ENCODE assay signal across 22 mouse cellular contexts in the genomic region with DNA sequence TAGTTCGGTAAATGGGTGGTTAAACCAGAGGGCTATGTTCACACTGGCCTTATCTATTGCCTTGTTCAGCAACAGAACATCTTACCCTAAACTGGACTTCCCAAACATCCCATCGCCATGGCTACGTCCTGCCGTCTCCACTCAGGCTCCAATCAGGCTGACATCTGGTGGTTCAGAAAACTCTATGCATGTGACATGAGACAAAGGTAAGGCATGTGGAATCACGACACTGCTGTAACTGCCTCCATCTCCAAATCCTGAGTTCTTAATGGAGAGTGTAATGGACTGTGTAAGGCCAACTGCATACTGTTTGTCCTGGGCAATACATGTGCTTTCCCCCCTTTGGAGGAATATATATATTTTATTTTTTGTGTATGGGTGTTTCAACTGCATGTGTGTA.
A peak's percentile ranks its signal among the peaks of the same experiment; 100 is the strongest.
DNase-seq lines count a peak whose midpoint lies in the region; ATAC-seq and TF ChIP-seq lines count a peak whose summit lies in the region.
"Had no signal": no experiment of that assay in that cellular context is flagged by ENCODE, and none has a peak within 500 bp of the region (broad histone marks: within the 10 kb centered on the region; RNA-seq: fewer than 3 reads in every experiment).

No protein-coding gene starts in this region.

- H3K4me3 ChIP-seq in forebrain, embryonic 10.5 days, result no peak overlapping the region
- H3K4me3 ChIP-seq in forebrain, embryonic 14.5 days (ENCODE audit: low read depth, low read length), result no peak overlapping the region
- no peak overlapping the region for H3K4me3 ChIP-seq in limb, embryonic 15.5 days
- no peak overlapping the region for H3K4me3 ChIP-seq in lung, postnatal 0 days (ENCODE audit: low read depth, low read length)
- H3K4me3 ChIP-seq: heart, embryonic 13.5 days; hindbrain, embryonic 13.5 days; intestine, embryonic 15.5 days; neural tube, embryonic 12.5 days had no signal

- H3K36me3 ChIP-seq in forebrain, embryonic 10.5 days (replicated peaks), result no peaks in the 10 kb centered on the region
- H3K36me3 ChIP-seq in forebrain, embryonic 14.5 days (ENCODE audit: control insufficient read depth, insufficient read depth, low read length), result no peaks in the 10 kb centered on the region
- no peaks in the 10 kb centered on the region for H3K36me3 ChIP-seq in limb, embryonic 15.5 days
- no peaks in the 10 kb centered on the region for H3K36me3 ChIP-seq in lung, postnatal 0 days (ENCODE audit: insufficient read depth, low read length)
- H3K36me3 ChIP-seq: G1E; heart, embryonic 13.5 days; hindbrain, embryonic 13.5 days; intestine, embryonic 15.5 days; neural tube, embryonic 12.5 days had no signal

- peaks cover 19% of the 10 kb centered on the region for H3K4me1 ChIP-seq in forebrain, embryonic 10.5 days
- H3K4me1 ChIP-seq in forebrain, embryonic 14.5 days (ENCODE audit: control insufficient read depth, insufficient read depth, low read length), result peaks cover 11% of the 10 kb centered on the region
- H3K4me1 ChIP-seq in limb, embryonic 15.5 days, result peaks cover 10% of the 10 kb centered on the region; the same call in 1 of the 2 replicates
- no peaks in the 10 kb centered on the region; the same call in 1 of the 2 replicates for H3K4me1 ChIP-seq in lung, postnatal 0 days (ENCODE audit: insufficient read depth, low read depth, low read length)
- H3K4me1 ChIP-seq: intestine, embryonic 15.5 days; neural tube, embryonic 12.5 days had no signal

- no peak for TF ChIP-seq EP300 in lung, postnatal 0 days (IDR thresholded peaks at IDR 0.05)

- H3K9ac ChIP-seq in forebrain, embryonic 14.5 days (ENCODE audit: low read length), result no peak overlapping the region
- H3K9ac ChIP-seq in limb, embryonic 15.5 days, result no peak overlapping the region
- H3K9ac ChIP-seq in lung, postnatal 0 days (replicated peaks; ENCODE audit: low read depth), result no peak overlapping the region
- H3K9ac ChIP-seq: heart, embryonic 13.5 days; hindbrain, embryonic 13.5 days; intestine, embryonic 15.5 days; neural tube, embryonic 12.5 days had no signal

- H3K9me3 ChIP-seq in forebrain, embryonic 10.5 days, result no peaks in the 10 kb centered on the region
- H3K9me3 ChIP-seq in forebrain, embryonic 14.5 days (replicated peaks; ENCODE audit: control insufficient read depth, low read length), result no peaks in the 10 kb centered on the region
- no peaks in the 10 kb centered on the region for H3K9me3 ChIP-seq in limb, embryonic 15.5 days
- H3K9me3 ChIP-seq in lung, postnatal 0 days (ENCODE audit: low read length), result no peaks in the 10 kb centered on the region
- H3K9me3 ChIP-seq: G1E; heart, embryonic 13.5 days; hindbrain, embryonic 13.5 days; intestine, embryonic 15.5 days; neural tube, embryonic 12.5 days had no signal

- 0 out of 2 replicates have a peak overlapping the region, but pooled peaks have one; percentile 44 for H3K27ac ChIP-seq in forebrain, embryonic 10.5 days
- H3K27ac ChIP-seq in forebrain, embryonic 14.5 days (ENCODE audit: low read depth, low read length), result no peak overlapping the region
- H3K27ac ChIP-seq in limb, embryonic 15.5 days, result peak overlapping the region; percentile 13; the same call in 1 of the 2 replicates
- H3K27ac ChIP-seq in lung, postnatal 0 days (ENCODE audit: low read length), result no peak overlapping the region
- H3K27ac ChIP-seq: heart, embryonic 13.5 days; hindbrain, embryonic 13.5 days; intestine, embryonic 15.5 days; neural tube, embryonic 12.5 days had no signal

- no peak for ATAC-seq in forebrain, embryonic 14.5 days
- no peak for ATAC-seq in limb, embryonic 15.5 days (ENCODE audit: insufficient number of reproducible peaks, low FRiP score, low TSS enrichment, low read depth)
- ATAC-seq in lung, postnatal 0 days, result no peak
- ATAC-seq: intestine, embryonic 15.5 days had no signal

- 84% methylated on average over 5 of the region's 5 CpGs for WGBS in forebrain, embryonic 10.5 days
- WGBS in forebrain, embryonic 14.5 days, result 72% methylated on average over 5 of the region's 5 CpGs
- 78% methylated on average over 5 of the region's 5 CpGs for WGBS in limb, embryonic 15.5 days
- WGBS in lung, postnatal 0 days, result 84% methylated on average over 5 of the region's 5 CpGs

- DNase-seq in forebrain, embryonic 10.5 days (ENCODE audit: extremely low spot score, low spot score), result no peak
- no peak for DNase-seq in forebrain, embryonic 14.5 days (ENCODE audit: low spot score)
- peak; percentile 18 for DNase-seq in retina, embryonic 14.5 days (ENCODE audit: low spot score)
- no peak for DNase-seq in retina, postnatal 1 day
- no peak for DNase-seq in layer of hippocampus, adult 9-10 months (ENCODE audit: low spot score)
- no peak for DNase-seq in lung, postnatal 0 days (ENCODE audit: low spot score)
- no peak for DNase-seq in layer of hippocampus, postnatal 14 days (ENCODE audit: low spot score in 2 of 2)
- DNase-seq: adrenal gland, postnatal 25 days; cerebellum, adult 18-20 months; cerebellum, postnatal 25 days; kidney, adult 9 months; kidney, postnatal 25 days; liver; lung, postnatal 14 days; spleen, adult 18-20 months; thymus, postnatal 4 days had no signal

- TF ChIP-seq CTCF in lung, postnatal 0 days (IDR thresholded peaks at IDR 0.05), result no peak

- H3K4me2 ChIP-seq in forebrain, embryonic 14.5 days (ENCODE audit: low read length), result no peak overlapping the region
- no peak overlapping the region for H3K4me2 ChIP-seq in limb, embryonic 15.5 days
- H3K4me2 ChIP-seq in lung, postnatal 0 days (replicated peaks; ENCODE audit: low read depth, low read length), result no peak overlapping the region
- H3K4me2 ChIP-seq: heart, embryonic 13.5 days; hindbrain, embryonic 13.5 days; intestine, embryonic 15.5 days; neural tube, embryonic 12.5 days had no signal

- H3K27me3 ChIP-seq in forebrain, embryonic 10.5 days (ENCODE audit: poor library complexity, severe bottlenecking), result peaks cover 13% of the 10 kb centered on the region; the same call in 1 of the 2 replicates
- no peaks in the 10 kb centered on the region for H3K27me3 ChIP-seq in forebrain, embryonic 14.5 days (replicated peaks; ENCODE audit: control insufficient read depth, insufficient read depth, low read length)
- no peaks in the 10 kb centered on the region for H3K27me3 ChIP-seq in limb, embryonic 15.5 days
- no peaks in the 10 kb centered on the region for H3K27me3 ChIP-seq in lung, postnatal 0 days (replicated peaks; ENCODE audit: insufficient read depth, low read length)
- H3K27me3 ChIP-seq: heart, embryonic 13.5 days; hindbrain, embryonic 13.5 days; intestine, embryonic 15.5 days; neural tube, embryonic 12.5 days had no signal

Comparison
In these comparisons a context has a peak if more than half of its experiments do, and no peak if none do; other contexts are left out.
1. H3K27ac ChIP-seq: peak in forebrain, embryonic 10.5 days (single experiment) and limb, embryonic 15.5 days (single experiment); none in forebrain, embryonic 14.5 days (single experiment) and lung, postnatal 0 days (single experiment).